Mouse (Mus musculus) bone marrow macrophage, adult 2 months (primary cell): ENCODE results near the gene Gfm2.

Experiments used
- CTCF ChIP-seq: IDR thresholded peaks from 2 replicates; pipeline ENCODE4 v1.5.1; 2012; ENCODE audit warnings: low read depth, mild to moderate bottlenecking, low read length, moderate library complexity
- POLR2A ChIP-seq: IDR thresholded peaks from 2 replicates; pipeline ENCODE4 v1.6.1; 2012; ENCODE audit warnings: mild to moderate bottlenecking, low read depth, low read length, borderline replicate concordance

- TF ChIP-seq POLR2A, result no peak
- no peak for TF ChIP-seq CTCF
Observed at GRCm38 (mm10) chr13:97095726-97096125, 42.0 kb upstream of the Gfm2 start.
